Mouse (Mus musculus) frontal cortex, postnatal 14 days (tissue): Measurements from ENCODE around the gene Ano7.
"Not testable (repeated sequence)": the region's sequence is repeated elsewhere in the genome, so short reads cannot be mapped to it uniquely, and the experiment has no call there.

Experiments used
- DNase-seq, 2 experiments: peaks; one replicate each; pipeline ENCODE4 v3.0.0; 2022; ENCODE audit warnings: low spot score in 2 of 2

The Ano7 gene

DNA sequence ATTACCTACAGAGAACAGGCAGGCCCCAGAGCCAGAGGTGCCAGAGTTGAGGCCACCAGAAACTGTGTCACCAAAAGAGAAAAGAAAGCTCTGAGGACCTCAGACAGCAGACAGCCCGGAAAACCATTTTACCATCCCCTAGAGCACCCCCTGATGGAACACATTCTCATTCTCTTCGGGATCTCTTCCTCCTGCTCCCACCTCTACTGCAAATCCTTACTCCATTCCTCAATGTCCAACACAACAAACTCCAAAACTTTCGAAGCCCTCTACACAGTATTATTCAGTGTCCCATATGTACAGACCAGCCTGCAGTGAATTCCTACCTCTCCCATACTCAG is 72.1 kb downstream of the Ano7 start:
- DNase-seq, result no peak

DNA sequence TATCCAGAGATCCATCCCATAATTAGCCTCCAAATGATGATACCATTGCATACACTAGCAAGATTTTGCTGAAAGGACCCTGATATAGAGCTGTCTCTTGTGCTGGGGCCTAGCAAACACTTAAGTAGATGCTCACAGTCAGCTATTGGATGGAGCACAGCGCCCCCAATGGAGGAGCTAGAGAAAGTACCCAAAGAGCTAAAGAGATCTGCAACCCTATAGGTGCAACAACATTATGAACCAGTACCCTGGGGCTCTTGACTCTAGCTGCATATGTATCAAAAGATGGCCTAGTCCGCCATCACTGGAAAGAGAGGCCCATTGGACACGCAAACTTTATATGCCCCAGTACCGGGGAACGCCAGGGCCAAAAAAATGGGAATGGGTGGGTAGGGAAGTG is 76.4 kb downstream of the Ano7 start:
- DNase-seq, result not testable (repeated sequence)

DNA sequence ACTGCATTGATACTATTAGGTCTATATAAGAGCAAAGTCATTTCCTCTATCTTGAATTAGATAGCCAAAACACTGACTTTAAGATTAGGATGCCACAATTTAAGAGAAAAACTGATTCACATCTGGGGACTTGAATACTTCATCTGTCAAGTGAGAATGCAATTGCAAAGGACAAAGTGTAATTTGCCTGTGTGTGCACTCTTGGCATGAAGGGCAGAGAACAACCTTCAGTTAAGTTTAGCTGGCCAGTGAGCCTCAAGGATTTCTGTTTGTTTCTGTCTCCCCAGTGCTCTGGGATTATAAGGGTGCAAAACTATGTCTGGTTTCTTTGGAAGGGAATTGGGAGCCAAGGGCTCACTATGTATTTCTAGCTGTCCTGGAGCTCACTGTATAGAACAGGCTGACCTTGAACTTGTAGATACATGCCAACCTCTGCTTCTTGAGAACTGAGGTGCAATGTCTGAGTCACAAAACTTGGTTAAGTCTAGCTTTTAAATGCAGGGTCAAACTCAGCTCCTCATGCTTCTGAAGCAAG is 80.1 kb downstream of the Ano7 start:
- no peak for DNase-seq
